Mouse (Mus musculus): ENCODE results near the gene Ces4a. TPM values are rescaled to one million over a fixed set of nuclear protein-coding genes. Genes with fewer than 3 reads are reported as not detected.
"Not testable (repeated sequence)": the region's sequence is repeated elsewhere in the genome, so short reads cannot be mapped to it uniquely, and the experiment has no call there.

Gene Ces4a
- total RNA-seq, 2 experiments from 2014 or later = not detected

DNA sequence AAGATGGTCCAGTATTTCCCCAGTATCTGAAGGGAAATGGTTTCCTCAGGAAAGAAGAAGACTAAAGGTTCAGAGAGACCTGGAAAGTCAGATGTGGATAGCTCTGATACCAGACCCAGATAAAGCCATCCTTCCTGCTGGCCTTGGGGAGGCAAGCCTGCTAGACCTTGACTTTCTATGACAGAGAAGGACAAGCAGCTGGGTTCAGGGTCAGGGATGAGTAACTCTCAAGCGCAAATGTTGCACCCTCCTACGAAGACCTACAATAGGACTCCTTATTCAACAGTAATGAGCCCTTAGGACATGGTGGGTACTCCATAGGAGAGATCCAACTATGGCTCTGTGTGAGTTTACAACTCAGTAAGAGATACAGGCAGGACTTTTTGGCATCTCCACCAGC is 33.6 kb downstream of the Ces4a start:
- ATAC-seq (replicated peaks; ENCODE audit: low FRiP score, low TSS enrichment, poor library complexity, severe bottlenecking) = no peak

- no peak for ATAC-seq (replicated peaks; ENCODE audit: low FRiP score, low TSS enrichment, poor library complexity, severe bottlenecking)
Measured at GRCm38 (mm10) chr8:105167116-105167515, 35.5 kb downstream of the Ces4a start.

DNA sequence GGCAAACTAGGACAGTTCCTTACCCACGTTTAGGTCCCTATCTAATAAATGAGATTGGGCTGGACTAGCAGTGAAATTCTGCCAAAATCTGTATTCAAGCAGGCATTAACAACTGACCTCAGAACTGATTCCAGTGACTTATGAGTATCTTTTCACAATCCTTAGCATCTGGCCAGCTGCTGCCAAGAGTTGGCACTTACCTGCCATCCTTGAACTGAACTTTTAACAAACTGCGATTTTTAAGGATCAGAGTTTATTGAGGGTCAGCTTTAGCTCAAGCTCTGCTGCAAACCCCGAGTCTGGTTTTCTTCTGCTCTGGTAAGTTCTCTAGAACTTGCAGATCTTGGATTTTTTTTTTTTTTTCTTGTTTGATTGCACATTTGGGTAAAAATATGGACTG is 38.0 kb downstream of the Ces4a start:
- no peak for ATAC-seq (replicated peaks; ENCODE audit: low FRiP score, low TSS enrichment, poor library complexity, severe bottlenecking)

DNA sequence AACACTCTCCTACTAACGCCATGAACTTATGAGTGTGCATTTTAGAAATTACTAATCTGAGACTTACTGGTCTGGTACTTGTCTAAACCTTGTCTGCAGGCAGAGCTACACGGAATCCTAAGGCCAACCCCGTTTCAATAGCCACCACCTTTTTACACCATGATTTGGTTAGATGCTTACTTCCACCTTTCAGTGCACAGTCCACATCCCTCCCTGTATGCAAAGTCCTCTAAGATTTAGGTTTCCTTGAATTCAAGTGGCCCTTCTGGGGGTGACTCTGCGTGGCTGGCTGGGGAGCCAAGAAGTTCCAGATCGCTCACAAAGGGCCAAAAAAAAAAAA is 38.4 kb downstream of the Ces4a start:
- ATAC-seq (replicated peaks; ENCODE audit: low FRiP score, low TSS enrichment, poor library complexity, severe bottlenecking) = 0 out of 2 replicates have a peak, but pooled peaks have one; percentile 2

- peak; percentile 89 for ATAC-seq (replicated peaks; ENCODE audit: low FRiP score, low TSS enrichment, poor library complexity, severe bottlenecking)
Measured at GRCm38 (mm10) chr8:105170381-105171115, 38.9 kb downstream of the Ces4a start, which contains the start of gene Cbfb. Gene Cbfb, plus strand, starts transcription at chr8:105170674.

GRCm38 (mm10) chr8:105171116-105172002 is 39.8 kb downstream of the Ces4a start:
- peak; percentile 14 for ATAC-seq (replicated peaks; ENCODE audit: low FRiP score, low TSS enrichment, poor library complexity, severe bottlenecking)

DNA sequence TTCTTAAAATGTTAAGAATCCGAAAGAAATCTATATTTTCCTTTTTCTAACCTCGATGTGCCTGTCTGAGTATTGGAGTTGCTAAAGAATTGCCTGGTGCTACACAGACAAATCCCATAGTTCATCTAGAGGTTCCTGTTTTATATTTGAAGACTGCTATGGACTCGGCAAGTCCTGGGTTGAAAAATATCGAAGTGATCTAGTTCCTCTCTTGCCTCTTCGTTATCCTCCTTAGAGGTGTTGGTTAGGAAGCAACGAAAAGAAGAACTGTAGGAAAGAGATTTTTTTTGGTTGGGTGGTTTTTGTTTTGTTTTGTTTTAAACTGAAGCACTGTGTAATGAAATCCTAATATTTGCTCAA is 40.4 kb downstream of the Ces4a start:
- no peak for ATAC-seq (replicated peaks; ENCODE audit: low FRiP score, low TSS enrichment, poor library complexity, severe bottlenecking)

DNA sequence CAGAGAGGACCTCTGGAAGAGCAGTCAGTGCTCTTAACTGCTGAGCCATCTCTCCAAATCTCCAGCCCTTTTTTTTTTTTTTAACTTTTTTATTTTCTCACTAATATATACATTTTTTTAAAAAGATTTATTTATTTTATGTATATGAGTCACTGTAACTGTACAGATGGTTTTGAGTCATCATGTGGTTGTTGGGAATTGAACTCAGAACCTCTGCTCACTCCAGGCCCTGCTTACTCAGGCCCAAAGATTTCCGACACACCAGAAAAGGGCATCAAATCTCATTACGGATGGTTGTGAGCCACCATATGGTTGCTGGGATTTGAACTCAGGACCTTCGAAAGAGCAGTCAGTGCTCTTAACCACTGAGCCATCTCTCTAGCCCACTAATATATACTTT is 43.7 kb downstream of the Ces4a start:
- not testable (repeated sequence) for ATAC-seq (replicated peaks; ENCODE audit: low FRiP score, low TSS enrichment, poor library complexity, severe bottlenecking)

DNA sequence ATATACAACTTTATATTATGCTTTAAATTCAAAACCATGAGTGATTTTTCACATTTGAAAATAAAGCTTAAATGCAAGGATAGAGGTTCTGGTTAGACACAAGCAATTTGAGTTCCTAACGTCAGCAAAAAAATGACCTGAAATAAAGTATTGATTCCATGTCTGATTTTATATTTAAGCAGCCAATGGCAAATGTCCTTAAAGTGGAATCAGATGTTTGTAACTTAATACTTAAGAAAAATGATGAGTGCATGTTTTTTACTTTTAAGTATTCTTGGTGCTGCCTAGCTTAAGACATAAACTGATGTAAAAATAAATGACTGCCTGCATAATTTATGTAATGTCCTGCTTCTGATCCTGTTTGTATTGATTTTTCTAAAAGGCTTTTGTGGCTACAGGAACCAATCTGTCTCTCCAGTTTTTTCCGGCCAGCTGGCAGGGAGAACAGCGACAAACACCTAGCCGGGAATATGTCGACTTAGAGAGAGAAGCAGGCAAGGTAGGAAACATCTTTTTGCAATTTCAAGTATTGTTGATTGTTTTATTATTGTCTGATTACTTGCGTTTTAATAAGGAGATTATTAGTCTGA is 46.7 kb downstream of the Ces4a start:
- ATAC-seq (replicated peaks; ENCODE audit: low FRiP score, low TSS enrichment, poor library complexity, severe bottlenecking) = no peak

GRCm38 (mm10) chr8:105182201-105182600 is 50.6 kb downstream of the Ces4a start:
- no peak for ATAC-seq (replicated peaks; ENCODE audit: low FRiP score, low TSS enrichment, poor library complexity, severe bottlenecking)

DNA sequence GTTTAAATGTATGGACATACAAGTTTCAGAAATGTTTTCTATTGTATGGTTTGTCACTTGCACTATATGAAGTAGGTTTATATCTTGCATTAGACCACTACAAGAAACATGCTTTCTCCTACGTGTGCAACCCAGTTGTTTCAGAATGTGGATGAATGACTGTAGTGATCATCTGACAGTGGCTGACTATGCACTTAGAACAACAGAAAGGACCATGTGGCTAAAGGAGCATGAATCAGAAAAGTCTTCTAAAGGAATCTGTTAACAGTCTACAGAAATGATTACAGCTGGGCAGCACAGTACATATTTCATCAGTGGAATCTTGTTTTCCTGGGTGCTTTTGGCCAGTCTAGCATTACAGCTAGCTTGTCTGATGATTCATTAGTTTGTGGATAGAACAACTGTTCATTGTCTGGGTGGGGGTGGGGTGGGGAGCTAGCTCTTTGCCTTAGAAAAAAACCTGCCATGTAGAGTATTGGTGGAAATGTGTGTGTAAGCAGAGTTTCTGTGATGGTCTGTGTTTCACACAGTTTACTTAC is 54.9 kb downstream of the Ces4a start:
- ATAC-seq (replicated peaks; ENCODE audit: low FRiP score, low TSS enrichment, poor library complexity, severe bottlenecking) = no peak

DNA sequence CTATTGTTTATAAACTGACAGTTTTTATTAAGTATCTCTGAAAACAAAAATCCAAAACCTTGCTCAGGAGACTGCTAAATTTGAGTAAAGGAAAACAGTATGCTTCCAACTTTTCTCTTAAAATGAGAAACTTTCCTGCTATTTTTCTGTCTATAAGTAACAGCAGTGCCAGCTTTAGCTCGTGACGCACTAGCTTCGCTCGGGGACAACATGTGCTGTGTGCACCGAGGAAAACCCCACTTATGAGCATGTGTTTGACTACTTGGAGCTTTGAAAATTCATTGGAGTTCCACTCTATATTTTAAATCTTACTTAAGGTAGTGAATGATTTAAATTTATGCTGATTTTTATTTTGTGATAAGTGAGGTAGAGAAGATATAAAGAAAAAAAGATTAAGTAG is 60.6 kb downstream of the Ces4a start:
- no peak for ATAC-seq (replicated peaks; ENCODE audit: low FRiP score, low TSS enrichment, poor library complexity, severe bottlenecking)

Other genes with a start within 250 kb of the Ces4a start
- not detected in 2 replicates for gene Ces2e, start 205.5 kb upstream of the Ces4a start, total RNA-seq (2014; fragmentation: Nextera tagmentation)
- gene Ces2e, start 205.5 kb upstream of the Ces4a start, total RNA-seq (2017) = not detected in 2 replicates
- gene Ces2f, start 184.4 kb upstream of the Ces4a start, total RNA-seq (2014; fragmentation: Nextera tagmentation) = not detected in 2 replicates
- gene Ces2f, start 184.4 kb upstream of the Ces4a start, total RNA-seq (2017) = not detected in 2 replicates
- 332 and 389 TPM in 2 replicates for gene Ces2g, start 170.1 kb upstream of the Ces4a start, total RNA-seq (2014; fragmentation: Nextera tagmentation)
- 89.7 and 130 TPM in 2 replicates for gene Ces2g, start 170.1 kb upstream of the Ces4a start, total RNA-seq (2017)
- not detected in 2 replicates for gene Ces2h, start 130.9 kb upstream of the Ces4a start, total RNA-seq (2014; fragmentation: Nextera tagmentation)
- not detected in 2 replicates for gene Ces2h, start 130.9 kb upstream of the Ces4a start, total RNA-seq (2017)
- not detected in 2 replicates for gene Ces3a, start 83.2 kb upstream of the Ces4a start, total RNA-seq (2014; fragmentation: Nextera tagmentation)
- gene Ces3a, start 83.2 kb upstream of the Ces4a start, total RNA-seq (2017) = not detected in 2 replicates
- not detected in 2 replicates for gene Ces3b, start 48.0 kb upstream of the Ces4a start, total RNA-seq (2014; fragmentation: Nextera tagmentation)
- not detected in 2 replicates for gene Ces3b, start 48.0 kb upstream of the Ces4a start, total RNA-seq (2017)
- 29.5 and 34.0 TPM in 2 replicates for gene Cbfb, start 38.9 kb downstream of the Ces4a start, total RNA-seq (2014; fragmentation: Nextera tagmentation)
- gene Cbfb, start 38.9 kb downstream of the Ces4a start, total RNA-seq (2017) = 48.2 and 98.0 TPM in 2 replicates
- 22.9 and 24.2 TPM in 2 replicates for gene D230025D16Rik, start 93.3 kb downstream of the Ces4a start, total RNA-seq (2014; fragmentation: Nextera tagmentation)
- 11.3 and 15.1 TPM in 2 replicates for gene D230025D16Rik, start 93.3 kb downstream of the Ces4a start, total RNA-seq (2017)
- 1.4 and 2.6 TPM in 2 replicates for gene B3gnt9, start 123.4 kb downstream of the Ces4a start, total RNA-seq (2014; fragmentation: Nextera tagmentation)
- 0.23 TPM in 1 of 2 replicates, not detected in the other for gene B3gnt9, start 123.4 kb downstream of the Ces4a start, total RNA-seq (2017)
- gene Tradd, start 132.8 kb downstream of the Ces4a start, total RNA-seq (2014; fragmentation: Nextera tagmentation) = 10.1 and 18.1 TPM in 2 replicates
- gene Tradd, start 132.8 kb downstream of the Ces4a start, total RNA-seq (2017) = 14.0 and 15.0 TPM in 2 replicates
- gene Fbxl8, start 132.8 kb downstream of the Ces4a start, total RNA-seq (2014; fragmentation: Nextera tagmentation) = 2.4 and 2.7 TPM in 2 replicates
- gene Fbxl8, start 132.8 kb downstream of the Ces4a start, total RNA-seq (2017) = 1.7 and 1.9 TPM in 2 replicates
- gene Hsf4, start 138.0 kb downstream of the Ces4a start, total RNA-seq (2014; fragmentation: Nextera tagmentation) = not detected in 2 replicates
- gene Hsf4, start 138.0 kb downstream of the Ces4a start, total RNA-seq (2017) = not detected in 2 replicates
- gene Nol3, start 144.3 kb downstream of the Ces4a start, total RNA-seq (2014; fragmentation: Nextera tagmentation) = 0.49 TPM in 1 of 2 replicates, not detected in the other
- 0.04 TPM in 1 of 2 replicates, not detected in the other for gene Nol3, start 144.3 kb downstream of the Ces4a start, total RNA-seq (2017)
- gene 4931428F04Rik, start 158.1 kb downstream of the Ces4a start, total RNA-seq (2014; fragmentation: Nextera tagmentation) = 3.2 and 4.9 TPM in 2 replicates
- 0.42 and 5.5 TPM in 2 replicates for gene 4931428F04Rik, start 158.1 kb downstream of the Ces4a start, total RNA-seq (2017)
- 0.64 and 7.1 TPM in 2 replicates for gene Exoc3l, start 164.3 kb downstream of the Ces4a start, total RNA-seq (2014; fragmentation: Nextera tagmentation)
- 0.27 TPM in 1 of 2 replicates, not detected in the other for gene Exoc3l, start 164.3 kb downstream of the Ces4a start, total RNA-seq (2017)
- gene E2f4, start 165.9 kb downstream of the Ces4a start, total RNA-seq (2014; fragmentation: Nextera tagmentation) = 385 and 390 TPM in 2 replicates
- 74.9 and 128 TPM in 2 replicates for gene E2f4, start 165.9 kb downstream of the Ces4a start, total RNA-seq (2017)
- gene Elmo3, start 173.8 kb downstream of the Ces4a start, total RNA-seq (2014; fragmentation: Nextera tagmentation) = 1.4 and 7.7 TPM in 2 replicates
- gene Elmo3, start 173.8 kb downstream of the Ces4a start, total RNA-seq (2017) = 0.61 TPM in 1 of 2 replicates, not detected in the other
- gene Lrrc29, start 194.5 kb downstream of the Ces4a start, total RNA-seq (2014; fragmentation: Nextera tagmentation) = 8.3 and 9.8 TPM in 2 replicates
- 4.8 TPM in 2 replicates for gene Lrrc29, start 194.5 kb downstream of the Ces4a start, total RNA-seq (2017)
- gene Tmem208, start 194.6 kb downstream of the Ces4a start, total RNA-seq (2014; fragmentation: Nextera tagmentation) = 86.9 and 175 TPM in 2 replicates
- gene Tmem208, start 194.6 kb downstream of the Ces4a start, total RNA-seq (2017) = 46.9 and 64.6 TPM in 2 replicates
- gene Fhod1, start 216.2 kb downstream of the Ces4a start, total RNA-seq (2014; fragmentation: Nextera tagmentation) = 7.0 and 9.1 TPM in 2 replicates
- 0.99 and 8.2 TPM in 2 replicates for gene Fhod1, start 216.2 kb downstream of the Ces4a start, total RNA-seq (2017)
- gene Slc9a5, start 217.0 kb downstream of the Ces4a start, total RNA-seq (2014; fragmentation: Nextera tagmentation) = 0.22 TPM in 1 of 2 replicates, not detected in the other
- gene Slc9a5, start 217.0 kb downstream of the Ces4a start, total RNA-seq (2017) = 0.04 TPM in 1 of 2 replicates, not detected in the other
- gene Plekhg4, start 241.5 kb downstream of the Ces4a start, total RNA-seq (2014; fragmentation: Nextera tagmentation) = not detected in 2 replicates
- not detected in 2 replicates for gene Plekhg4, start 241.5 kb downstream of the Ces4a start, total RNA-seq (2017)

All from megakaryocyte-erythroid progenitor cell, adult 5-6 weeks (primary cell).